Mouse (Mus musculus) T-helper 1 cell (primary cell): ENCODE data around the gene Kdm6b.

ENCODE experiments used
- in situ Hi-C: fragments of 300-600 bp; cut with MboI, MseI; formaldehyde crosslinking; loops from one replicate; pipeline ENCODE4 v1.15.1; 2025; ENCODE audit warnings: high pct_unique_total_duplicates

Gene Kdm6b

DNA sequence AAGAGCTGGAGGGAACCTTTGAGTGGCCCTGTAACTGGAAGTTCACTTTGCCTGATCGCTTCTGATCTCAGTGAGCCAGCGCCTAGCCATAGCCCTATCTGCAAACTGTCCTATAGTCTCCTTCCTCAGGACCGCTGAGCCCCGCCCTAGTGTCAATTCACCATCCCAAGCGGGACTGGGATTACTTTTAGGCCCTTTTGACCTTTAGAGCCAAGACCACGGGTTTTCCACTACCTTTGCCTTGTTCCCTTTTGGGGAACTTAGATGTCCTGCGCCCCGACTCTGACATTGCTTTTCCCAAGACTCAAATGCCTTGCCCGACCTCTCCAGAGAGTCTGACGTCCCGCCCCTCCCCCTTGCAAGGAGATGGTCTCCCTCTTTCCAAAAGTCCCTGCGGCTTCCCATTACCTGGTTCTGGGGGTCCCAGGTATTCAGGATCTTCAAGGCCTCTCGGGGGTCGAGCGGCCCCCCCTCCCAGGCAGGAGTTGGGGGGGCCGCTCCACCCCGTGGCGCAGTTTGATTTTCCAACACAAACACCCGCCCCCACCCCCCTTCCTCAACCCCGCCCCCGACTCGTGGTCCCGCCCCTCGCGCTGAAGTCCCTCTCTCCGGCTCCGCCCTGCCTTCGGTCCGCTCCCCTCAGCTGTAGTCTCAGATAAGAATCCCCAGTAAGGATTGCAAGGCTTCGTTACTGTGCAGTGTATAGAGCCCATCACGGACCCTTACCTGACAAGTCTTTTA, 6.5 kb upstream of the Kdm6b start:
- in situ Hi-C loops: loop anchor here (10.0 kb wide), 2 partner anchors 565 to 595 kb away; partner anchors contain the start of genes Acadvl, Ctdnep1, Dlg4 and Elp5

DNA sequence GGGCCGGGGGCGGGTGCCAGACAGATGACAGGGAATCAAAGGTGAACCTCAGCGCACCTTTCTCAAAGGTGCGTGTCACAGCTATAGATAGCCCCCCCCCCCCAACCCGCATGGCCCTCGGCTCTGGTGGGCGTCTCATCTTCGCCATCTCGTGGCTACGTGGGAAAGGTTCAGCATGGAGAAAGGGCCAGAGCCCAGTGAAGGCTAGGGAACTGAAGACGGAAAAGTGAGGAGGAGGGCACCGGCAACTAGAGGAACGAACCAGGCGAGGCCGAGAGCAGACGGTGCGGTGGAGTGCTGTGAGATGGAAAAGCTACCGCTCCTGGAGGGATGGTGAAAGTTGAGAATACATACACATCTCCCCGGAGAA, 6.0 kb upstream of the Kdm6b start:
- in situ Hi-C loops: loop anchor here (10.0 kb wide), 2 partner anchors 565 to 595 kb away; partner anchors contain the start of genes Acadvl, Ctdnep1, Dlg4 and Elp5

GRCm38 (mm10) chr11:69418481-69419442, 5.3 kb upstream of the Kdm6b start:
- in situ Hi-C loops: loop anchor here (10.0 kb wide), 2 partner anchors 566 to 596 kb away; partner anchors contain the start of genes Acadvl, Ctdnep1, Dlg4 and Elp5

GRCm38 (mm10) chr11:69417449-69418384, 4.2 kb upstream of the Kdm6b start:
- in situ Hi-C loops: loop anchor here (10.0 kb wide), 2 partner anchors 567 to 597 kb away; partner anchors contain the start of genes Acadvl, Ctdnep1, Dlg4 and Elp5

DNA sequence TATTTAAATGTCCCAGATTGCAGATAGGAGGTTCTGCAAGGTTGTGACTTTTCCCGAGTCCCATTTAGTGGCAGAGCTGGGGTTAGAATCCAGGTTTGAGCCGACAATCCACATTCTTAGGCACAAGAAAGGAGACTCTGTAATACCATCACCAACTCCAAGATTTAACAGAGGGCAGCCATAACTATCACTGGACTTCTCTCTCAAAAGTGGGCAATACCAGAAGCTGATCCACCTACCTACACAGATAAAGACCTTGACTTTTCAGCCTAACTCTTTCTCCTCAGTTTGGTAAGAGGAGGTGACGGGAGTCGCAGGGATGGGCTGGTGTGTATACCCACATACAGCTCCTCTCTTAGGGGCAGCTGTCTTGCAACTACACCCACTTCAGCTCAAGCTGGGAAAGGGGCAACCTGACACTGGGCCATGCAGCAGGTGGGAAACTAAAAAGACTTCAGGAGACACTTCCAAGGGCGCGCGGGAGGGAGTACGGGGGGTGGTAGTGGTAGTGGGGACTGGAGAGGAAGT, 3.5 kb upstream of the Kdm6b start:
- in situ Hi-C loops: loop anchor here (10.0 kb wide), 2 partner anchors 568 to 598 kb away; partner anchors contain the start of genes Acadvl, Ctdnep1, Dlg4 and Elp5

DNA sequence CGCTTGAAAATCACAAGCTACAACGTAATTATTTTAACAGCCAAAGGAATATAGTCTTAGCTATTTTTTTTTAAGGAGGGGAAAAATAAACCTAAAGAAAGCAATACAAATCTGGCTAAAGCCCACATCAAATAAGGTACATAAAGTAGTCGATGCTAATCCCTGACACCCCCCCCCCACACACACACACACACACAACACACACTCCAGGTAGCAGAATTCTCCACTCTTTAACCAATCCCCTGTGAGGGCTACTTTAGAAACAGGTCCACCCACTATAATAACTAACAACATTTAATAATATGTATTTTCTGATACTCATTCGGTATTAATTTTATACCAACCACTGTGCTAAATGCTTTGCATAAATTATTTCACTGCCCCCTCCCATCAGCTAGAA, 3.0 kb upstream of the Kdm6b start:
- in situ Hi-C loops: loop anchor here (10.0 kb wide), 2 partner anchors 568 to 598 kb away; partner anchors contain the start of genes Acadvl, Ctdnep1, Dlg4 and Elp5

- in situ Hi-C loops: loop anchor here (10.0 kb wide), 2 partner anchors 569 to 599 kb away; partner anchors contain the start of genes Acadvl, Ctdnep1, Dlg4 and Elp5
Measured at GRCm38 (mm10) chr11:69415668-69416451, 2.4 kb upstream of the Kdm6b start.

GRCm38 (mm10) chr11:69415327-69415667, 1.8 kb upstream of the Kdm6b start:
- in situ Hi-C loops: loop anchor here (10.0 kb wide), 2 partner anchors 570 to 600 kb away; partner anchors contain the start of genes Acadvl, Ctdnep1, Dlg4 and Elp5

DNA sequence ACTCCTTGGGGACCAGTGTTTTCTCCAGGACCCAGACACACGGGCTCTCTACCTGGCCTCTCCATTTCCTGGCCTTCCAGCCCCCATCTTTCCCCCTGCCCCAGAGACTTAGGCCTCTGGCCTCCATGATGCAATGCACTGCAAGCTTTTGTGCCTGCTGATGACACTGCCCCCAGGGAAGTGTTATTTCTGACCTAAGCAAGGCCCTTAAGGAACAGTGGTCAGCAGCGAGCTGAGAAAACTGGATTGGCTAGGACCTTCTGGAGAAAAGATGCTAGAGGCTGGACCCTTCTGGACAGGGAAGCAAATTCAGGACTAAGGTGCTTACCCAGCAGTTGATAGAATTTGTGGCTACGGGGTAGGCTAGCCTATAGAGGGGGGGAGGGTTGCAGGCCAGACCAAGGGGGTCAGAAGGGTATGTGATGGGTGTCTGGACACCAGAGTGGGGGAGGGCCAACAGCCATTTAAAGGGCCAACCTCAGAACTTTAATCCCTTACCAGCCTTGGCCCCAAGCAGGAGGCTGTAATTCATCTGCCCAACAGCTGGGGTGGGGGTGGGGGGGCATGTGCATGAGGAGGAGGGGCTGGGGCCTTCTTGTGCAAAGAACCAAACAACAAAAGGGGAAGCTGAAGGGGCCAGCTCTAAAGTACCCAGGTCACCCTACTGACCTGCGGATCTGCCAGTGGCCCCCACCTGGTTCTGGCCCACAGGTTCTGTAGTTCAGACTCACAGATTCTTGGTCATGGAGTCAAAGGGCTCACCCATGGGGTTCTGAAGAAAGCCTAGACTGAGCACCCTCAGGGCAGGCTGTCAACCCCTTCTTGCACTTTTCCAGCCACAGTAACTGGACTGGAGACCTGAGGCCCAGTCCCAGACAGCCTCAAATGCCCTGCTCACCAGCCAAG, 1.2 kb upstream of the Kdm6b start:
- in situ Hi-C loops: loop anchor here (10.0 kb wide), 2 partner anchors 570 to 600 kb away; partner anchors contain the start of genes Acadvl, Ctdnep1, Dlg4 and Elp5

DNA sequence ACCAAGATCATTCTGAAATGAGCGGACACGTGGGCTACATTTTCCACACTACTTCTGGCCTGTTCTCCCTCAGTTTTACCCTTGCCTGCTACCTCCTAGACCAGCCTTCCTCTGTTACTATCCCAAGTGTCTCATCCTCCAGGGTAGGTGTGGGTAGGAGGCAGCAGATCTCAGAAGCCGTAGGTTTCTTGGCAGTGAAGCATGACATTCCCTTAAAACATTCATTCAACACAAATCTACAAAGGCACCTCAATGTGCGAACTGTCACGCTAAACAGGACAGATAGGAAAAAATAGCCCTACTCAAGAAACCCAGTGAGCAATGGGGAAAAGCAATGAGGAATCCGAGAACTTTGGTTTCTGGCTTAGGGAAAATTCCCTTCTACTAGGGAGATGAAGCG, 927 bp downstream of the Kdm6b start:
- in situ Hi-C loops: loop anchor here (10.0 kb wide), 2 partner anchors 572 to 602 kb away; partner anchors contain the start of genes Acadvl, Ctdnep1, Dlg4 and Elp5

DNA sequence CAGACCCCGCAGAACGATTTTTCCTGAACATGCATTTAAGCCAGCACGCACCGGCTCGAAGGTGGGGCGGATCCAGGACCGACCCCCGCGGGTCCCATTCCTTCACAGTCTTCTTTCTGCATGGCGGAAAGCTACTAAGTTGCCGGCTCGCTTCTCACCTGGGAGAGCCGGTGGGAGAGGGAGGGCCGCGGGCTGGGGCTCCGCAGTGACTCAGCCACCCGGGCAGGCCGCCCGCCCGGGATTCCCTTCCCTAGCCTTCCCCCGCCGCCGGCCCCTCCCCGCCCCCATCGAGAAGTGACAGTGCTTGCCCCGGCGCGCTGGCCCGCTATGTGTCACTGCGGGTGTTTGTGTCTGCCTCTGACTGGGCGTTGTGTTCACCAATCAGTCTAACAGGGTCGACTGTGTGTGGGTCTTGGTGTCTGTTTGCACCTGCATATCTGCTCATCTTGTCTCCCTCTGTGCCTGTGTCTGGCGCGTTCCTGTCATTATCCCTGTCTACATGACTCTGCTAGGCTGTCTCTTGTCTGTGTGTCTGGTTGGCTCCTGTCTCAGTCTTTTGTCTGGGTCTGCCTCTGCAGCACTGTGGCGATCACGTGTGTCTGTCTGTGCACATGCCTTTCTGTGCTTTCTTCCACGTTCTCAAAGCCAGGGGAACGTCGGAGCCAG, 1.8 kb downstream of the Kdm6b start:
- in situ Hi-C loops: loop anchor here (10.0 kb wide), 2 partner anchors 573 to 603 kb away; partner anchors contain the start of genes Acadvl, Ctdnep1, Dlg4 and Elp5

DNA sequence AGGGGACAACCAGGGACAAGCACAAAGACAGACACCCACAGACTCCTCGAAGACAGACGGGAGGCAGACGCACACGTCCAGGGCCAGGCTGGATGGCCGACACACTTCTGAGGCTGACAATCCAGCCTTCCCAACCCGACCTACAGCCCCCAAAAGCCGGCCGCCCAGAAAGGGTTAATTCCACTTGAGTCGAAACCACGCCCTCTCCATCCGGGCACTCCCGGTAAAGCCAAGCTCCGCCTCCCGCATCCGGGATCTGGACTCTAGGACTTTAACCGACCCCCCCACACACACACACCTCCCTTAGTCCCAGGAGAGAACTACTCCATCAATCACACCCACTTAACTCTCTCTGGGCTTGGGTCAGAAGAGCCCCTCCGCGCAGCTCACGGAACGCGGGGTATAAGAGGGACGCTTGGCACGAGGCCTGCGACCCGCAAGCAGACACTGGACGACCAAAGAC, 2.4 kb downstream of the Kdm6b start:
- in situ Hi-C loops: loop anchor here (10.0 kb wide), 2 partner anchors 574 to 604 kb away; partner anchors contain the start of genes Acadvl, Ctdnep1, Dlg4 and Elp5

DNA sequence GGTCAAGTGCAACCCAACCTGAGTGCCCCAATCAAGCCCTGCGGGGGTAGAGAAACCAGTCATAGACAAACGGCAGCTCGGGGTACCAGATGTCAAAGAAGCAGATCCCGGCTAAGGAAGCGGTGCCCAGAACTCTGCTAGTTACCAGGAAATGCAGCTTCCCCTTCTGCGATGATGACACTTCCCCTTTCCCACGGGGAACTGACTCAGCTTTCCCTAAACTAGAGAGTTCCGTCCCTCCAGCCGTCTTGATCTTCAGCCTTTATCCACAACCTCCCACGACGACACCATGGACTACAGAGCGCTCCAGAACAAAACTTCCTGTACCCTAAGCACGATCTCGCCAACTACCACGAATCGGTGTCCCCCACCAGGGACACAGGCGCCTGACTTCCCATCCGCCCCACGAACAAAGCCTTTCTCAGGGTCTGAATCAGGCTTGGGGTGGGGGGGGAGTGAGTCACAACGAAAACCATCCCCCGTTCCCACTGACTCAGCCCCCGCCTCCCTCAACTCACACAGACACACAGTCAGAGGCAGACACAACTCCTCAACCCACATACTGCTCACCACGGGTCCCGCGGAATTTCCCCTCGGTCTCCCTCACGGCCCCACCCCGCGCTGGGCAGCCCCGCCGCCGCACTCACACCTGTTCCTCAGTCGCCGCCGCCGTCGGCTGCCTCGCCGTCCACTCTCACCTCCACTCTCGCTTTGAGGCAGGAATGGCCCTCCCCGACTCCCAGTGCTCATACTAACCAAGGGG, 3.0 kb downstream of the Kdm6b start:
- in situ Hi-C loops: loop anchor here (10.0 kb wide), 2 partner anchors 574 to 604 kb away; partner anchors contain the start of genes Acadvl, Ctdnep1, Dlg4 and Elp5

DNA sequence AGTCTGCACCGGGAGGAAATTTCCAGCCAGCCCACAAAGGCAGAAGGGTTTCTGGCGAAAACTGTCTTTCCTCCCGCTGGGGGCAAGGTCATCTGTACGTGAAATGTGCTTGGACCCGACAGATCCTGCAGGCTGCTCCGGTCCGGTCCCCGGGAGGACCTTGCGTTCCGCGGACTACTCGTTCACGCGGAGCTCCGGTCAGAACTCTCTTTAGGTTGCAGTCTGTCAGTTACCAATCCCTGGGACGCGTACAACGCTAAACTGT, 3.5 kb downstream of the Kdm6b start:
- in situ Hi-C loops: loop anchor here (10.0 kb wide), 2 partner anchors 575 to 605 kb away; partner anchors contain the start of genes Acadvl, Ctdnep1, Dlg4 and Elp5

GRCm38 (mm10) chr11:69409378-69410044, 4.0 kb downstream of the Kdm6b start:
- in situ Hi-C loops: loop anchor here (10.0 kb wide), 2 partner anchors 575 to 605 kb away; partner anchors contain the start of genes Acadvl, Ctdnep1, Dlg4 and Elp5
